Mouse (Mus musculus) hindbrain, embryonic 10.5 days (tissue): Measurements from ENCODE around the gene Pcnp. TPM values are rescaled to one million over a fixed set of nuclear protein-coding genes. Genes with fewer than 3 reads are reported as not detected.
"Not testable (repeated sequence)": the region's sequence is repeated elsewhere in the genome, so short reads cannot be mapped to it uniquely, and the experiment has no call there.

Experiments used
- DNase-seq: peaks from one replicate; pipeline ENCODE4 v3.0.0-alpha.2; 2017; ENCODE audit warnings: low spot score
- H3K27ac ChIP-seq: fragments of 300-500 bp; sonication (generic); 2 replicates; pipeline ENCODE4 v1.5.1; 2016; ENCODE audit warnings: mild to moderate bottlenecking, moderate library complexity
- H3K27me3 ChIP-seq: fragments of 300-500 bp; sonication (generic); 2 replicates; pipeline ENCODE4 v1.6.1; 2016; ENCODE audit warnings: mild to moderate bottlenecking; ENCODE audit not compliant: poor library complexity, insufficient read depth, severe bottlenecking
- H3K36me3 ChIP-seq: fragments of 300-500 bp; sonication (generic); 2 replicates; pipeline ENCODE4 v1.6.1; 2016; ENCODE audit warnings: mild to moderate bottlenecking, moderate library complexity
- H3K4me1 ChIP-seq: fragments of 300-500 bp; sonication (generic); replicated peaks from 2 replicates; pipeline ENCODE4 v1.6.1; 2016; ENCODE audit warnings: mild to moderate bottlenecking
- H3K4me3 ChIP-seq: fragments of 300-500 bp; sonication (generic); 2 replicates; pipeline ENCODE4 v1.5.1; 2016; ENCODE audit warnings: mild to moderate bottlenecking, moderate library complexity
- H3K9me3 ChIP-seq: fragments of 300-500 bp; sonication (generic); 2 replicates; pipeline ENCODE4 v1.6.1; 2016; ENCODE audit warnings: mild to moderate bottlenecking, moderate library complexity
- WGBS: fragments of 180-500 bp; shearing (Covaris S2); methylation state at CpG from one replicate; pipeline ENCODE4 v1.1.7; 2016; 5-methylcytosine and 5-hydroxymethylcytosine counted together
- polyA plus RNA-seq: library from polyadenylated mRNA; unstranded; fragments of >200 nt; fragmentation: Nextera tagmentation; extraction: Ambion mirVana; gene quantifications from 2 replicates; pipeline ENCODE4 v1.2.1, GENCODE M21; 2016

Gene Pcnp
- polyA plus RNA-seq, 1 experiment from 2014 or later: 258 TPM

GRCm38 (mm10) chr16:56061995-56062594, 32.6 kb upstream of the Pcnp start:
- Histone ChIP-seq H3K4me1 (peaks cover 11% of the 10 kb centered on the region), H3K27ac (no peak overlapping the region), H3K27me3 (no peaks in the 10 kb centered on the region), H3K36me3 (no peaks in the 10 kb centered on the region), H3K4me3 (no peak overlapping the region), H3K9me3 (no peaks in the 10 kb centered on the region)
- 82% methylated on average over 7 of the region's 7 CpGs for WGBS
- DNase-seq: no peak

- Histone ChIP-seq H3K27me3 (no peaks in the 10 kb centered on the region), H3K9me3 (no peaks in the 10 kb centered on the region), H3K4me3 (no peak overlapping the region), H3K27ac (peak overlapping the region; percentile 4; the same call in 1 of the 2 replicates), H3K4me1 (peaks cover 16% of the 10 kb centered on the region), H3K36me3 (no peaks in the 10 kb centered on the region)
- WGBS: 63% methylated on average over 10 of the region's 10 CpGs
- DNase-seq: no peak
Observed at GRCm38 (mm10) chr16:56058151-56058550, 28.6 kb upstream of the Pcnp start.

- no peaks in the 10 kb centered on the region for H3K27me3 ChIP-seq
- H3K9me3 ChIP-seq: no peaks in the 10 kb centered on the region
- 40% methylated on average over 7 of the region's 7 CpGs for WGBS
- H3K27ac ChIP-seq: no peak overlapping the region
- no peak overlapping the region for H3K4me3 ChIP-seq
- DNase-seq: no peak
- H3K36me3 ChIP-seq: no peaks in the 10 kb centered on the region
- H3K4me1 ChIP-seq: peaks cover 16% of the 10 kb centered on the region
Observed at GRCm38 (mm10) chr16:56056944-56057590, 27.5 kb upstream of the Pcnp start.

GRCm38 (mm10) chr16:56055911-56056310, 26.4 kb upstream of the Pcnp start:
- Histone ChIP-seq H3K36me3 (no peaks in the 10 kb centered on the region), H3K27me3 (no peaks in the 10 kb centered on the region), H3K4me3 (no peak overlapping the region), H3K4me1 (peaks cover 16% of the 10 kb centered on the region), H3K27ac (no peak overlapping the region), H3K9me3 (no peaks in the 10 kb centered on the region)
- WGBS: 83% methylated on average over 3 of the region's 3 CpGs
- DNase-seq: no peak

- not testable (repeated sequence) for H3K27me3 ChIP-seq, H3K36me3 ChIP-seq, H3K27ac ChIP-seq, H3K4me1 ChIP-seq, H3K4me3 ChIP-seq, DNase-seq, H3K9me3 ChIP-seq
- no CpG with 5 or more reads among the region's 4 CpGs for WGBS
Observed at GRCm38 (mm10) chr16:56048038-56048437, 18.5 kb upstream of the Pcnp start, which contains the start of gene Senp7. Senp7 (plus strand) TSS chr16:56048338.

GRCm38 (mm10) chr16:56038090-56038489, 8.6 kb upstream of the Pcnp start:
- WGBS: 34% methylated on average over 8 of the region's 8 CpGs

GRCm38 (mm10) chr16:56037138-56038010, 7.8 kb upstream of the Pcnp start, which contains the start of gene Trmt10c:
Trmt10c (minus strand) TSS chr16:56037819.
- under 1% methylated on average over 63 of the region's 63 CpGs for WGBS
- H3K27ac ChIP-seq: peak within 1 kb of the TSS; percentile 93

More at GRCm38 (mm10) chr16:56038090-56038489, 8.6 kb upstream of the Pcnp start:
- no peak for DNase-seq
- H3K27me3 ChIP-seq: no peaks in the 10 kb centered on the region
- H3K9me3 ChIP-seq: no peaks in the 10 kb centered on the region
- H3K36me3 ChIP-seq: peaks cover 26% of the 10 kb centered on the region
- H3K4me1 ChIP-seq: peaks cover 15% of the 10 kb centered on the region
- peak overlapping the region; percentile 89 for H3K4me3 ChIP-seq
- peak overlapping the region; percentile 93 for H3K27ac ChIP-seq

GRCm38 (mm10) chr16:56036501-56036900, 7.0 kb upstream of the Pcnp start:
- WGBS: 70% methylated on average over 6 of the region's 6 CpGs
- Histone ChIP-seq H3K27ac (0 out of 2 replicates have a peak overlapping the region, but pooled peaks have one; percentile 93), H3K27me3 (no peaks in the 10 kb centered on the region), H3K4me3 (peak overlapping the region; percentile 89), H3K9me3 (no peaks in the 10 kb centered on the region), H3K36me3 (peaks cover 42% of the 10 kb centered on the region), H3K4me1 (peaks cover 15% of the 10 kb centered on the region)
- no peak for DNase-seq

More at GRCm38 (mm10) chr16:56037138-56038010, 7.8 kb upstream of the Pcnp start, which contains the start of gene Trmt10c:
- no peaks in the 10 kb centered on the region for H3K27me3 ChIP-seq
- H3K9me3 ChIP-seq: no peaks in the 10 kb centered on the region
- DNase-seq: peak; percentile 95
- peak within 1 kb of the TSS; percentile 89 for H3K4me3 ChIP-seq
- H3K4me1 ChIP-seq: peaks cover 15% of the 10 kb centered on the region
- H3K36me3 ChIP-seq: peaks cover 33% of the 10 kb centered on the region

- DNase-seq: no peak
- Histone ChIP-seq H3K36me3 (peaks cover 44% of the 10 kb centered on the region), H3K4me3 (no peak overlapping the region)
Observed at GRCm38 (mm10) chr16:56034566-56034965, 5.0 kb upstream of the Pcnp start.

GRCm38 (mm10) chr16:56028722-56029551, 602 bp downstream of the Pcnp start:
- Histone ChIP-seq H3K4me1 (peaks cover 20% of the 10 kb centered on the region), H3K27me3 (no peaks in the 10 kb centered on the region), H3K4me3 (peak overlapping the region; percentile 94), H3K36me3 (peaks cover 57% of the 10 kb centered on the region), H3K27ac (peak overlapping the region; percentile 94), H3K9me3 (no peaks in the 10 kb centered on the region)
- DNase-seq: no peak
- WGBS: under 1% methylated on average over 62 of the region's 62 CpGs

More at GRCm38 (mm10) chr16:56034566-56034965, 5.0 kb upstream of the Pcnp start:
- Histone ChIP-seq H3K27me3 (no peaks in the 10 kb centered on the region), H3K4me1 (peaks cover 26% of the 10 kb centered on the region), H3K27ac (no peak overlapping the region), H3K9me3 (no peaks in the 10 kb centered on the region)
- WGBS: 96% methylated on average over 6 of the region's 6 CpGs

- peak overlapping the region; percentile 94 for H3K27ac ChIP-seq
Observed at GRCm38 (mm10) chr16:56027854-56028629, 1.5 kb downstream of the Pcnp start.

More at GRCm38 (mm10) chr16:56027854-56028629, 1.5 kb downstream of the Pcnp start:
- peaks cover 20% of the 10 kb centered on the region for H3K4me1 ChIP-seq
- WGBS: 62% methylated on average over 12 of the region's 12 CpGs
- peaks cover 54% of the 10 kb centered on the region for H3K36me3 ChIP-seq
- no peaks in the 10 kb centered on the region for H3K9me3 ChIP-seq
- no peaks in the 10 kb centered on the region for H3K27me3 ChIP-seq
- peak overlapping the region; percentile 94 for H3K4me3 ChIP-seq
- no peak for DNase-seq
